Mouse (Mus musculus): Measurements from ENCODE around the gene Etv5.

Gene Etv5

GRCm38 (mm10) chr16:22439499-22440177, at the start of gene Etv5:
Gene Etv5, minus strand, starts transcription at chr16:22439719.
- peak; percentile 100 for DNase-seq (ENCODE audit: low spot score)

GRCm38 (mm10) chr16:22483900-22484299, 44.4 kb upstream of the Etv5 start:
- peak; percentile 19 for DNase-seq (ENCODE audit: low spot score)

GRCm38 (mm10) chr16:22479322-22479721, 39.8 kb upstream of the Etv5 start:
- DNase-seq (ENCODE audit: low spot score): no peak

- DNase-seq (ENCODE audit: low spot score): no peak
These were observed 32.2 kb upstream of the Etv5 start for GRCm38 (mm10) chr16:22471728-22472127.

- no peak for DNase-seq (ENCODE audit: low spot score)
These were observed 29.9 kb upstream of the Etv5 start for GRCm38 (mm10) chr16:22469385-22469784.

- no peak for DNase-seq (ENCODE audit: low spot score)
These were observed 27.6 kb upstream of the Etv5 start for GRCm38 (mm10) chr16:22467111-22467510.

- no peak for DNase-seq (ENCODE audit: low spot score)
These were observed 26.9 kb upstream of the Etv5 start for GRCm38 (mm10) chr16:22466381-22466780.

- no peak for DNase-seq (ENCODE audit: low spot score)
These were observed 22.7 kb upstream of the Etv5 start for GRCm38 (mm10) chr16:22462220-22462619.

GRCm38 (mm10) chr16:22461728-22462127, 22.2 kb upstream of the Etv5 start:
- no peak for DNase-seq (ENCODE audit: low spot score)

- DNase-seq (ENCODE audit: low spot score): no peak
These were observed 21.4 kb upstream of the Etv5 start for GRCm38 (mm10) chr16:22460960-22461359.

GRCm38 (mm10) chr16:22452082-22452481, 12.6 kb upstream of the Etv5 start:
- no peak for DNase-seq (ENCODE audit: low spot score)

- DNase-seq (ENCODE audit: low spot score): no peak
These were observed 8.6 kb upstream of the Etv5 start for GRCm38 (mm10) chr16:22448093-22448492.

GRCm38 (mm10) chr16:22444786-22445185, 5.3 kb upstream of the Etv5 start:
- no peak for DNase-seq (ENCODE audit: low spot score)

GRCm38 (mm10) chr16:22442202-22442601, 2.7 kb upstream of the Etv5 start:
- no peak for DNase-seq (ENCODE audit: low spot score)

GRCm38 (mm10) chr16:22441317-22441716, 1.8 kb upstream of the Etv5 start:
- DNase-seq (ENCODE audit: low spot score): no peak

GRCm38 (mm10) chr16:22440269-22440668, 750 bp upstream of the Etv5 start:
- DNase-seq (ENCODE audit: low spot score): no peak

GRCm38 (mm10) chr16:22438441-22439373, 812 bp downstream of the Etv5 start:
- peak; percentile 41 for DNase-seq (ENCODE audit: low spot score)

GRCm38 (mm10) chr16:22436106-22436505, 3.4 kb downstream of the Etv5 start:
- no peak for DNase-seq (ENCODE audit: low spot score)

- DNase-seq (ENCODE audit: low spot score): no peak
These were observed 5.0 kb downstream of the Etv5 start for GRCm38 (mm10) chr16:22434530-22434929.

- no peak for DNase-seq (ENCODE audit: low spot score)
These were observed 5.6 kb downstream of the Etv5 start for GRCm38 (mm10) chr16:22433944-22434343.

- no peak for DNase-seq (ENCODE audit: low spot score)
These were observed 7.7 kb downstream of the Etv5 start for GRCm38 (mm10) chr16:22431773-22432172.

- DNase-seq (ENCODE audit: low spot score): no peak
These were observed 8.2 kb downstream of the Etv5 start for GRCm38 (mm10) chr16:22431335-22431734.

All from left cerebral cortex, adult 11 months (tissue).